Mouse (Mus musculus) layer of hippocampus, postnatal 25 days (tissue): Measurements from ENCODE around the gene Rtbdn. TPM values are rescaled to one million over a fixed set of nuclear protein-coding genes. Genes with fewer than 3 reads are reported as not detected.

ENCODE experiments used
- DNase-seq, 2 experiments: peaks; one replicate each; pipeline ENCODE4 v3.0.0; 2022; ENCODE audit warnings: mixed read lengths in 2 of 2, low spot score in 1 of 2; ENCODE audit errors: extremely low spot score in 1 of 2
- total RNA-seq, 2 experiments: library from RNA; stranded (reverse); gene quantifications; 2 replicates each; pipeline ENCODE4 v1.2.3; 2021

Gene Rtbdn
- total RNA-seq, 2 experiments from 2014 or later: 0.47 to 1.3 TPM

GRCm38 (mm10) chr8:84952612-84953255 lies 5.9 kb downstream of the Rtbdn start:
- no peak for DNase-seq

- peak; percentile 36 to 86 for DNase-seq
These were observed 10.0 kb downstream of the Rtbdn start for GRCm38 (mm10) chr8:84956768-84957167.

- DNase-seq: no peak
These were observed 13.0 kb downstream of the Rtbdn start for GRCm38 (mm10) chr8:84959811-84960210.

DNA sequence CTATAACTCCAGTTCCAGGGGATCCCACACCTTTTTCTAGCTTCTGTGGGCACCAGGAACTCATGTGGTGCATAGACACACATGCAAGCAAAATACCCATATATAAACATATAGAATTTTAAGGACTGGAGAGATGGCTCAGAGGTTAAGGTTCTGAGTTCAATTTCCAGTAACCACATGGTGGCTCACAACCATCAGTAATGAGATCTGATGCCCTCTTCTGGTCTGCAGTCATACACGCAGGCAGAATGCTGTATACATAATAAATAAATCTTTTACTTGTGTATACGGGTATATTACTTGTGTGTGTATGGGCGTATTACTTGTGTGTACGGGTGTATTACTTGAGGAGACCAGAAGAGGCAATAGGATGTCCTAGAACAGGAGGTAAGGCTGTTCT lies 17.2 kb downstream of the Rtbdn start:
- DNase-seq: no peak

GRCm38 (mm10) chr8:84965731-84966291 lies 19.0 kb downstream of the Rtbdn start:
- peak; percentile 71 to 76 for DNase-seq

GRCm38 (mm10) chr8:84966603-84967002 lies 19.8 kb downstream of the Rtbdn start:
- no peak for DNase-seq

- DNase-seq: no peak
These were observed 20.9 kb downstream of the Rtbdn start for GRCm38 (mm10) chr8:84967532-84968304.

DNA sequence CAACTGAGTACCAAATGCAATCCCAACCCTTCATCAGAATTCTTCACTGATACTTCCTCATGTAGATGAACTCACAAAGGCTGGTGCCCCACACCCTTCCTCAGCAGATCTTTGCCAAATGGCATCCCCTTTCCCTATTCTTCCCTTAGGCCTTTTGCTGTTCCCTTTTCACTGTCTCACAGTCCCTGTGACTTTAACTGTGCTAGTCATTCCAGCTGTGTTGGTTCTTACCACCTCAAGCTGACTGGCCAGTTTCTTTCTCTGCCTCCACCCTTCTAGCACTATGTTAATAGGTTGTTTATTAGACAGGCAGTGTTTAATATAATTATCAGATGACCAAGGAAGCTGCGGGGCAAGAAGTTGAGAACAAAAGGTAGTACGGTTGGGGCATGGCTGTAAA lies 21.9 kb downstream of the Rtbdn start:
- DNase-seq: no peak

- DNase-seq: peak; percentile 64 to 68
These were observed 22.7 kb downstream of the Rtbdn start, which contains the start of the genes Gm49661, Prdx2 and Rnaseh2a for GRCm38 (mm10) chr8:84969241-84970134. Gm49661 (minus strand) TSS chr8:84969433. Prdx2 (plus strand) TSS chr8:84969587. Rnaseh2a (minus strand) TSS chr8:84969767.

GRCm38 (mm10) chr8:84970135-84970790 lies 23.5 kb downstream of the Rtbdn start:
- no peak for DNase-seq

DNA sequence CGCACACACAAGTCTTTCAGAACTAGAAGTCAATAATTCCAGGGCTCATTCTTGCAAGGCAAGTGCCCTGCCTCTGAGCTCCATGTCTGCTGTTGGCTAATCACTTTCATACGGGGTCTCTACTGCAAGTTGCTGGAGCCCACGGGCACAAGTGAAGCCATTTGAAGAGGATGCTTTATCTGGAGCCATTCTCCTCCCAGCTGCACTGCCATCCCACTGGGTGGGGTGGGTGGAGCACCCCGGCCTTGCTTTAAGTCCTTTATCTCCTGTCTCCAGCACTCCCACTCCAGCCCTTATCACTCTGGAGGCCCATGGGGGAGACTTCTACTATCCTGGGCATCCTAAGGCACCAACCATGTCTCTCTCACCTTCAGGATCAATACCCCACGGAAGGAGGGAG lies 24.1 kb downstream of the Rtbdn start:
- DNase-seq: no peak

DNA sequence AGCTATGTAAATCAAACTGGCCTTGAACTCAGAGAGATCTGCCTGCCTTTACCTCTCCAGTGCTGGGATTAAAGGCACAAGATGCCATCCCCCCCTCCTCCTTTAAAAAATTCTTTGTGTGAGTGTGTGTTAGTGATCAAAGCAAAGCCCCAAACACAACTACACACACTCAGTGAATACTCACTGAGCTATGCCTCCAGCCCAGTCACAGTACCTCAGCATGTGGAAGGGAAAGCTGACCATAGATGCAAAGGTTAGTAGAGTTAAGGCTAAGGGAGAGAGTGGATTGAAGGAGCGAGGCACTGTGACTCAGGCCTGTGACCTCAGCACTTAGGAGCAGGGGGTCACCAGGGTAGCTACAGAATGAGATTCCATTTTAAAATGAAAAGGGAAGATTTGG lies 26.3 kb downstream of the Rtbdn start:
- no peak for DNase-seq

GRCm38 (mm10) chr8:84973803-84974542 lies 27.2 kb downstream of the Rtbdn start:
- DNase-seq: no peak

DNA sequence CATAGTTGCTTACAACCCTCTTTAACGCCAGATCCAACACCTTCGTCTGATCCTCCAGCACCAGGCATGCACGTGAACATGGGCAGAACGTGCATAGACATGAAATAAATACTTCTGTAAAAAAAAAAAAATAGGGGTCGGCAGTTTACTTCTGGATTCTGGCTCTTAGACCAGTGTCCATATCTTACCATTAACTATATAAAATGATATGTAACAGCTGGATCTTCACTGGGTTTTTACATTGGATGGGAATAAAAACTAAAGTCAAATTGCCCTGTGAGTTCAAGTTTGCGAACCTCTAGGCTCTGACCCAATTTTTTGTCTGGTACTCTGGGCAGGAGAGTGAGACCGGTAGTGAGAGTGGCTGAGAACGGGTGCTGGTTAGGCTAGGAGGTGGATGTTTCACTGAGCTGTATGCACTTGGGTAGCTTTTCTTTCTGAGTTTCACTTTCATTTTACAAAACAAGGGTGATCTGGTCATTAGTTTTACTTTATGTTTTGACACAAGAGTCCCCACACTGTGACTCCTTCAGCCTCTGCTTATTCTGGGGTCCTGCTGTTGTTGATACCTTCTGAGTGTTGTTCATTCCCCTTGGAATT lies 27.9 kb downstream of the Rtbdn start:
- no peak for DNase-seq

DNA sequence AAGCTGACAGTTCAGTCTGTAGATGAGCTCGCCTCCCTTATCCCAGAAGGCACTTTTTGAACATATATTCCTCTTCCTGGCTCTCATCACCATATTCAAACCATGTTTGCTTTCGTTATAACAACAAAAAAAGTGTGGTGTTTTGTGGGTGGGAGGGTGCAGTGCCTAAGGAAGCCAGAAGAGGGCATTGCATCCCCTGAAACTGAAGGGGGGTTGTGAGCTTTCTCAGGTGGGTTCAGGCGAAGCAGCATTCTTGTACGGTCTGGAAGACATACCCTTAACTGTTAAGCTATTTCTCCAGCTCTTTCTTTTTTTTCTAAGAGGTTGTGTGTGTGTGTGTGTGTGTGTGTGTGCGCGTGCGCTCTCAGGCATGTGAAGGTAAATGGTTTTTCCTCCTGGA lies 28.6 kb downstream of the Rtbdn start:
- DNase-seq: peak; percentile 56 to 64

GRCm38 (mm10) chr8:84976031-84976762 lies 29.4 kb downstream of the Rtbdn start:
- peak; percentile 91 for DNase-seq

DNA sequence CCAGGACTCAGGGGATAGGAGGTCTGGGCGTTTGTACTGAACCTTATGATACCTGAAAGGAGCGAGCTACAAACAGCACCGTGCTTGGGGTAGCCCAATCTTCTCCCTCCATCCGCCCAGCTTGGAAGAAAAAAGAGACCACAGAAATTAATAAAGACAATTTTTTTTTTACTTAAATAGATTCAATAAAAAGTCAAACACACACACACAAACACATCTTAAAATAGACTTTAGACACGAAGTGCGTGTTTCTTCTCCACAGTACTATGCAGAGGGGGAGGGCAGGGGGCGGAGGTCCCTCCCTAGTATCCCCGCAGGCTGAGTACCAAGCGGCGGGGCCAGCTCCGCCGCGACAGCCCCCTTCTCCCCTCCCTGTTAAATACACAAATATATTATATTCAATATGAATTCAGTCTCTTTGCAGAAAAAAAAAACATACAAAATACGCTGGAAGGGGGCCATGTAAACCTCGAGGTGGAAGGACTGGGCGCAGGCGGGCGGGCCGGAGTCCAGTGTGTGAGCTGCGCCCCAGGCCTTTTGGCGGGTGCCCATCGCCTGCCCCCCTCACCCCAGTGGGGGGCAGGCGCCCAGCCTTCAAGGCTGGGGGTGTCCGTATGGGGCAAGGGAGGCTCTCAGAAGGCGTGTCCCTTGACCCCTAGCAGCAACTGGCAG lies 30.1 kb downstream of the Rtbdn start:
- no peak for DNase-seq
